Mouse (Mus musculus) lung, embryonic 16.5 days (tissue): ENCODE measurements around the gene B4galt1. TPM values are rescaled to one million over a fixed set of nuclear protein-coding genes. Genes with fewer than 3 reads are reported as not detected.
A peak's percentile ranks its signal among the peaks of the same experiment; 100 is the strongest.

Experiments
- ATAC-seq: fragments of 200-750 bp; cut with Nextera tagmentation; 2 replicates; pipeline ENCODE4 v1.8.0; 2017; ENCODE audit warnings: low read depth, mild to moderate bottlenecking, moderate library complexity
- H3K27ac ChIP-seq: fragments of 300-500 bp; sonication (generic); 2 replicates; pipeline ENCODE4 v1.5.1; 2014; ENCODE audit warnings: mild to moderate bottlenecking, control low read depth, low read length
- H3K27me3 ChIP-seq: fragments of 300-500 bp; sonication (generic); 2 replicates; pipeline ENCODE4 v1.6.1; 2014; ENCODE audit warnings: low read depth, low read length, mixed read lengths; ENCODE audit not compliant: control insufficient read depth, insufficient read depth
- H3K36me3 ChIP-seq: fragments of 300-500 bp; sonication (generic); 2 replicates; pipeline ENCODE4 v1.6.1; 2014; ENCODE audit warnings: low read length; ENCODE audit not compliant: control insufficient read depth, insufficient read depth
- H3K4me1 ChIP-seq: fragments of 300-500 bp; sonication (generic); replicated peaks from 2 replicates; pipeline ENCODE4 v1.6.1; 2014; ENCODE audit warnings: low read length, mixed read lengths; ENCODE audit not compliant: control insufficient read depth, insufficient read depth
- H3K4me2 ChIP-seq: fragments of 300-500 bp; sonication (generic); 2 replicates; pipeline ENCODE4 v1.6.1; 2014; ENCODE audit warnings: low read depth, low read length, control low read depth
- H3K4me3 ChIP-seq: fragments of 300-500 bp; sonication (generic); 2 replicates; pipeline ENCODE4 v1.5.1; 2014; ENCODE audit warnings: mild to moderate bottlenecking, low read length, control low read depth
- H3K9ac ChIP-seq: fragments of 300-500 bp; sonication (generic); 2 replicates; pipeline ENCODE4 v1.6.1; 2014; ENCODE audit warnings: low read length, control low read depth
- H3K9me3 ChIP-seq: fragments of 300-500 bp; sonication (generic); 2 replicates; pipeline ENCODE4 v1.6.1; 2016; ENCODE audit warnings: low read length; ENCODE audit not compliant: control insufficient read depth
- WGBS: fragments of 180-500 bp; shearing (Covaris S2); extraction: QIAGEN DNeasy Blood & Tissue Kit; methylation state at CpG from one replicate; pipeline ENCODE4 v1.1.7; 2014; 5-methylcytosine and 5-hydroxymethylcytosine counted together
- polyA plus RNA-seq: library from polyadenylated mRNA; unstranded; fragments of >200 nt; fragmentation: Nextera tagmentation; extraction: Ambion mirVana; gene quantifications from 2 replicates; pipeline ENCODE4 v1.2.1, GENCODE M21; 2015

Gene B4galt1
- polyA plus RNA-seq, 1 experiment from 2014 or later = 79.0 TPM

DNA sequence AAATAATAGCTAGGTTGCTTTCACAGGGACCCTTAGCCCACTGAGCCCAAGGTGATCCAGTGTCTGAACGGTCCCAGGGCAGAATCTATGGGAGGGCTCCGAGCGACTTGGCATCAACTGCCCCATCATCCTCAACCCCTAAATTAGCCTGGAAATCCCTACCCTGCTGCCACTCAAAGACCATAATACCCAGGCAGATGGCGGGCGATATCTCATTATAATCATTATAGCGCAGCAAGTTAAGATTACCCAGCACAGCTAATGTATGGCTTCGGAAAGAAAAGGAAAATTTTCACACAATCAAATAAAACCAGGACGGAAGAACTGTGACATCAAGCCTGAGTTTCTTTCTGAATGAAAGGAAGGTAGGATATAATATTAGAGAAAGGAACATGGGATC lies 5.6 kb downstream of the B4galt1 start:
- H3K4me1 ChIP-seq = peaks cover 78% of the 10 kb centered on the region
- H3K27me3 ChIP-seq = no peaks in the 10 kb centered on the region
- no peak overlapping the region for H3K4me2 ChIP-seq
- ATAC-seq = no peak
- H3K9me3 ChIP-seq = no peaks in the 10 kb centered on the region
- no peak overlapping the region for H3K9ac ChIP-seq
- no peaks in the 10 kb centered on the region for H3K36me3 ChIP-seq
- H3K27ac ChIP-seq = no peak overlapping the region
- 91% methylated on average over 8 of the region's 8 CpGs for WGBS
- no peak overlapping the region for H3K4me3 ChIP-seq

DNA sequence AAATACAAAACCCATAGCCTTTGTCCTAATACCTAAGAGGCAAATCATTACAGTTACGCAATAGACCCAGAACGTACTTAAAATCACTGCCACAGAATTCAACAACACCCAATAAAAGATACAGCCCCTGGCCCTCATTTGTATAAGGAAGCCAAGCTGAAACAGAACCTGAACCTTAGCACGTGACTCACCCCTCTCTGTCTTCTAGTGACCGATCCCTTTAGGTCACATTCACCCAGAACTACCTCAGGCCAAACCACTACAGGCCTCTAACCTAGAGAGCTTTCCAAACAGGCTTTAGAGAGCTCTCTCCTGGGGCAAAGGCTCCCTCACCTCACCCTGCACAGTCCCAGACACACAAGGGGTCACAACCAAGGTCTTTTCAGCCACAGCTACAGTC lies 6.6 kb downstream of the B4galt1 start:
- H3K4me3 ChIP-seq = no peak overlapping the region
- peaks cover 78% of the 10 kb centered on the region for H3K4me1 ChIP-seq
- H3K4me2 ChIP-seq = peak overlapping the region; percentile 30
- ATAC-seq = no peak
- peak overlapping the region; percentile 33 for H3K9ac ChIP-seq
- H3K9me3 ChIP-seq = no peaks in the 10 kb centered on the region
- H3K27me3 ChIP-seq = no peaks in the 10 kb centered on the region
- 43% methylated on average over 4 of the region's 4 CpGs for WGBS
- no peaks in the 10 kb centered on the region for H3K36me3 ChIP-seq
- H3K27ac ChIP-seq = peak overlapping the region; percentile 74

DNA sequence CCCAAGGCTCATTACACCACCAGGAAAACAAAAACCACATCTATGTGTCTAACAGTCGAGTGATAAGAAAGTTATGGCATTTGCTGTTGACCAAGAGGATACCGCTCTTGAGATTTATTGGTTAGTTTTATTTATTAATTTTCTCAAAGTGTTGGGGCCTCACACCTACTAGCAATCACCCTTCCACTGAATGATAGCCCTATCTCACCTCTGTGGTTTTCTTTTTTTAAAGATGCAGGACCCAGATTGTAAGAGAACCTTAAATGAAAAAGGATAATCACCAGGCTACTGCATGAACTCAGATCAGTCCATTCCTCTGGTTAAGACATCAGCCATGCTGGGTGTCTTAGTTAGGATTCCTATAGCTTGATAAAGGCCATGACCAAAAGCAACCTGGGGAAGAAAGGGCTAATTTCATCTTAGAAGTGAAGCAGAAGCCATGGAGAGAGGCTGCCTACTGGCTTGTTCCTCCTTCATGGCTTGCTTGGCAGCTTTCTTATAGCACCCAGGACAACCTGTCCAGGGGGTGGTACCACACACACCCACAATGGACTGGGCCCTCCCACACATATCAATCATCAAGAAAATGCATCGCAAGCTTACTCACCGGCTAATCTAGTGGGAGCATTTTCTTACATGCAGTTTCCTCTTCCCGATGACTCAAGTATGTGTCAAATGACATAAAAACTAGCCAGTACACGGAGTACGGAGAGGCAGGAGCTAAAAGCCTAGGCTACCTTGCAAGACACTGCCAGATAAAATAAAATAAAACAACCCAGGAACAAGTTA lies 7.5 kb downstream of the B4galt1 start:
- peaks cover 73% of the 10 kb centered on the region for H3K4me1 ChIP-seq
- H3K27me3 ChIP-seq = no peaks in the 10 kb centered on the region
- H3K27ac ChIP-seq = peak overlapping the region; percentile 98
- 40% methylated on average over 7 of the region's 7 CpGs for WGBS
- no peak for ATAC-seq
- no peak overlapping the region for H3K4me3 ChIP-seq
- no peak overlapping the region for H3K9ac ChIP-seq
- no peak overlapping the region for H3K4me2 ChIP-seq
- H3K9me3 ChIP-seq = no peaks in the 10 kb centered on the region
- H3K36me3 ChIP-seq = no peaks in the 10 kb centered on the region

DNA sequence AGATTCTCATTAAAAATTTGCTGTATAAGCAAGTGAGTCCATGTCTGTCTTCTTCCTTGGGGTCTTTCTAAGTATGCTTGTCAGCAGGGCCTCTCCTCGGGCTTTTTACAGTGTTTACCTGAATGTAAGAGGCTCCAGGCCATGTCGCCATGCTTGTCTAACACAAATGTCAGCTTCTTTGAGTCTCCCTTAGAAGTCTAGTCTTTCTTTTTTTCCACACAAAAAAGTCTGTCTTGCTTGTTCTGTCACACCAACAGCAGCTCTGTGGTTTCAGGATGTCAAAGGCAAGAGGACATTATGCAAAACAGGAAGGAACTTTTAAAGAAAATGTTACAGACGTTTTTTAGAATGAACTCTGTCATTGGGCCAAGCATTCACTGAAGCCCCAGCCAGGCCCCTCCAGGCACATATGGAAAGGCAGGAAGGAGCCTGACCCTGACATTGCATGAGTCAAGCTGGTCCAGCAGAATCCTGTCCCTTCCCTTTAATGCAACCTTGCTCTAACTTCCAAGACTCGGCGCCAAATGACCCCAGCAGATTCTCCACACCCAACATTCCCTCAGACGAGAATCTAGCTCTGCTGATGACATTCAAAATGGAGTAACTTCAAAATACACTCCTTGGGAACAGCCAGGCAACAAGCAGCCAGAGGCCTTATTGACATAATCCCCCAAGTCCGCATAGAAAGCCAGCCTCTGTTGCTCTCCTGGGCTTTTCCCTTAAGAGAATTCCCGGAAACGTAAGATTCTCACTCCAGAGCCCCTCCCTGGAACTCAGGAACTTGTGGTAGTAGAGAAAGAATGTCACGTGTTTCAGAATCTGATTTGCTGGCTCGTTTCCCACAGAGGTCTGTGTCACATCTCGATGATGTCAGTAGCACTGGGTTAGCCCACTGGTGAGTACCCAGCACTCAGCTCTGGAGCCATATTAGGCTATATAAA lies 8.7 kb downstream of the B4galt1 start:
- 22% methylated on average over 12 of the region's 12 CpGs for WGBS
- peak overlapping the region; percentile 98 for H3K27ac ChIP-seq
- H3K36me3 ChIP-seq = no peaks in the 10 kb centered on the region
- H3K4me1 ChIP-seq = peaks cover 63% of the 10 kb centered on the region
- ATAC-seq = peak; percentile 83
- H3K9me3 ChIP-seq = no peaks in the 10 kb centered on the region
- H3K4me3 ChIP-seq = no peak overlapping the region
- no peaks in the 10 kb centered on the region for H3K27me3 ChIP-seq
- H3K4me2 ChIP-seq = peak overlapping the region; percentile 30; the same call in 1 of the 2 replicates
- no peak overlapping the region; the same call in 1 of the 2 replicates for H3K9ac ChIP-seq

DNA sequence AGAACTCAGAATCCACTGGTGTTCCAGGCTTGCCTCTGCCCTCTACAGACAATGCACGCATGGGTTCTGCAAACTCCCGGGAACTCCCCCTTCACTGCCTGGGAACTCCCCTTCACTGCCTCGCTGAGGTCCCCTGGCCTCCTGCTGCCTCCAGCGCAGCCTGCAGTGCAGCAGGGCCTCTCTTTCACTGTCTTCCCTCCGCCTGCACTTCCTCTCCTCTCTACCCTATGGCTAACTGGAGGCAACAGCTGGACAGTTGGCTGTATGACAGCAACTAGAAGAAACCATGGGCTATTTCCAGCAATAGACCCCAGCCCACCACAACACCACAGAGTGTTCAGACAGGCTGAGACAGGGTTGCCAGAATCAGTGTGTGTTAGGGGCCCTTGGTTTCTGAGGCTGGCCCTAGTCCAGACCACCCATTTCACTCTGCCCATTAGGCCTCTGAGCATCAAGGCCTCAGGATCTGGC lies 9.5 kb downstream of the B4galt1 start:
- ATAC-seq = peak; percentile 89
- WGBS = 15% methylated on average over 5 of the region's 5 CpGs

DNA sequence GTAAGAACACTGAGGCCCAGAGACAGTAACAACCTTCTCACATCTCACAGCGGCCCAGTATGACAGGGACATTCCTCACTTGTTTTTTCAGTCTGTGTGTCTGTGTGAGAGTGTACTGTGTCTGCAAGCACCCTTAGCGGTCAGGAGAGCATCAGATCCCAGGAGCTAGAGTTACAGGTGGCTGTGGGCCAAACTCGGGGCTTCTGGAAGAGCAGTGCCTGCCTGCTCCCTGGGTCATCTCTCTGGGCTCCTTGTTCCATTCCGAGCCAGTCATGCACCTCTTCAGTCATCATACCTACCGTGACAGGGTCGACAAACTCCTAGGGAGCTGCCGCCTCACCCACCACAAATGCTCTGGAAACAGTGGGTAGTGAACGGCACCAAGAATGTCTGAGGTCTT lies 10.1 kb downstream of the B4galt1 start:
- 51% methylated on average over 8 of the region's 8 CpGs for WGBS
- Histone ChIP-seq H3K4me3 (no peak overlapping the region), H3K27me3 (no peaks in the 10 kb centered on the region), H3K27ac (peak overlapping the region; percentile 98), H3K9me3 (no peaks in the 10 kb centered on the region), H3K36me3 (no peaks in the 10 kb centered on the region), H3K9ac (peak overlapping the region; percentile 42; the same call in 1 of the 2 replicates), H3K4me1 (peaks cover 62% of the 10 kb centered on the region), H3K4me2 (no peak overlapping the region; the same call in 1 of the 2 replicates)
- no peak for ATAC-seq

More for the DNA sequence above, 9.5 kb downstream of the B4galt1 start:
- Histone ChIP-seq H3K9me3 (no peaks in the 10 kb centered on the region), H3K36me3 (no peaks in the 10 kb centered on the region), H3K27me3 (no peaks in the 10 kb centered on the region), H3K4me2 (peak overlapping the region; percentile 30; the same call in 1 of the 2 replicates), H3K27ac (peak overlapping the region; percentile 98), H3K9ac (no peak overlapping the region; the same call in 1 of the 2 replicates), H3K4me3 (no peak overlapping the region), H3K4me1 (peaks cover 61% of the 10 kb centered on the region)

DNA sequence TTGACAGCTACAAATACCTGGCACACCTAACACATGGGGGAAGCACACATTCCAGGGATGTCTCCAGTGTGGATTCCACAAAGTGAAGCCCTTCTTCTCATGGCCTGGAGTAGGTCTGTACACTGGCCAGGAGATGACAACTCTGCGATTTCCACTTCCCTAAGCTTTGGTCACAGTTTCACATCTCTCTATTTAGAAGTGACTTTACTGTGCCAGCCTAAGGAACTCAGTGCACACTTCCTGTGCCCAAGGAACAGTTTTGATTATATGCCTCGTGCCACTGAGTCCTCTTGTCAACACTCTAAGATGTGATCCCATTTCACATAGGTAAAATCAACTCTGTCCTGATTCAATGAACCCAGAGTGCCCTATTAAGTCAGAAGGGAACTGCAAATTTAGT lies 13.4 kb downstream of the B4galt1 start:
- 71% methylated on average over 2 of the region's 2 CpGs for WGBS
- Histone ChIP-seq H3K27ac (no peak overlapping the region), H3K4me1 (peaks cover 57% of the 10 kb centered on the region), H3K4me2 (no peak overlapping the region), H3K9me3 (no peaks in the 10 kb centered on the region), H3K4me3 (no peak overlapping the region), H3K27me3 (no peaks in the 10 kb centered on the region), H3K36me3 (no peaks in the 10 kb centered on the region), H3K9ac (no peak overlapping the region)
- ATAC-seq = no peak

DNA sequence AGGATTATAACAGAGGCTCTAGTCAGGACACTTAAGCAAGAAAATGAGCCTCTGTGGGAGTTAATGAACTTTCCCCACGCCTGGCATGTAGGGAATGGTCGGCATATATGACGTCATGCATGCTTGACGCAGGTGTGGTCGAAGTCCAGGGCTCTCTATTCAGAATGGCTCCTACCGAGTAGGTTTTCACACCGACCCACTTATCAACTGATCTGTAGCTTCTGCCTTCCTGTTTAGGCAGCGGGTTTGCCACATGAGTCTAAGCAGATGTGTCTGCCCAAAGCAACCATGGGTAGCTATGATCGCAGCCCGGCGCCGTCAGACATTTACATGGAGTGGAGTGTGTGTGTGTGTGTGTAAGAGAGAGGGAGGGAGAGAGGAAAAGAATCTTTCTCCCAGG lies 14.6 kb downstream of the B4galt1 start:
- no peak for ATAC-seq
- Histone ChIP-seq H3K36me3 (no peaks in the 10 kb centered on the region), H3K9me3 (no peaks in the 10 kb centered on the region), H3K27me3 (no peaks in the 10 kb centered on the region), H3K9ac (no peak overlapping the region), H3K27ac (peak overlapping the region; percentile 38), H3K4me1 (peaks cover 47% of the 10 kb centered on the region), H3K4me3 (no peak overlapping the region), H3K4me2 (no peak overlapping the region)
- 62% methylated on average over 12 of the region's 12 CpGs for WGBS
